Mouse (Mus musculus) right cerebral cortex, postnatal 14 days (tissue): ENCODE data around the gene Them4.
"Not testable (repeated sequence)": the region's sequence is repeated elsewhere in the genome, so short reads cannot be mapped to it uniquely, and the experiment has no call there.

Source experiments
- DNase-seq: peaks from one replicate; pipeline ENCODE4 v3.0.0; 2022

Them4 gene

GRCm38 (mm10) chr3:94309633-94310363 is at the start of gene Them4:
TSS of gene Them4 (plus strand) at chr3:94310089.
- DNase-seq, result peak; percentile 83

GRCm38 (mm10) chr3:94260598-94260997 is 49.3 kb upstream of the Them4 start:
- no peak for DNase-seq

GRCm38 (mm10) chr3:94263736-94264135 is 46.2 kb upstream of the Them4 start, which contains the start of gene Gm4778:
TSS of gene Gm4778 (plus strand) at chr3:94264036.
- not testable (repeated sequence) for DNase-seq

- DNase-seq, result no peak
Observed at GRCm38 (mm10) chr3:94275991-94276390, 33.9 kb upstream of the Them4 start.

- no peak for DNase-seq
Observed at GRCm38 (mm10) chr3:94305457-94305856, 4.4 kb upstream of the Them4 start.

GRCm38 (mm10) chr3:94306975-94307374 is 2.9 kb upstream of the Them4 start:
- no peak for DNase-seq

- DNase-seq, result no peak
Observed at GRCm38 (mm10) chr3:94310491-94310890, 602 bp downstream of the Them4 start.

GRCm38 (mm10) chr3:94310911-94311310 is 1.0 kb downstream of the Them4 start:
- no peak for DNase-seq

- no peak for DNase-seq
Observed at GRCm38 (mm10) chr3:94311376-94311775, 1.5 kb downstream of the Them4 start.

- no peak for DNase-seq
Observed at GRCm38 (mm10) chr3:94328681-94329080, 18.8 kb downstream of the Them4 start.

GRCm38 (mm10) chr3:94334442-94334841 is 24.6 kb downstream of the Them4 start:
- DNase-seq, result no peak

- no peak for DNase-seq
Observed at GRCm38 (mm10) chr3:94338522-94338921, 28.6 kb downstream of the Them4 start.

- DNase-seq, result no peak
Observed at GRCm38 (mm10) chr3:94341959-94342422, 32.1 kb downstream of the Them4 start, which contains the start of gene Them5. TSS of gene Them5 (plus strand) at chr3:94342099.

- DNase-seq, result no peak
Observed at GRCm38 (mm10) chr3:94342552-94342951, 32.7 kb downstream of the Them4 start.

- no peak for DNase-seq
Observed at GRCm38 (mm10) chr3:94344182-94344581, 34.3 kb downstream of the Them4 start.

GRCm38 (mm10) chr3:94344897-94345296 is 35.0 kb downstream of the Them4 start:
- DNase-seq, result no peak

GRCm38 (mm10) chr3:94348146-94348545 is 38.3 kb downstream of the Them4 start:
- DNase-seq, result no peak

GRCm38 (mm10) chr3:94360812-94361211 is 50.9 kb downstream of the Them4 start:
- DNase-seq, result peak; percentile 48

- no peak for DNase-seq
Observed at GRCm38 (mm10) chr3:94362138-94362537, 52.2 kb downstream of the Them4 start, which contains the start of gene C2cd4d. TSS of gene C2cd4d (plus strand) at chr3:94362438.

- peak; percentile 47 for DNase-seq
Observed at GRCm38 (mm10) chr3:94363291-94364153, 53.6 kb downstream of the Them4 start.

GRCm38 (mm10) chr3:94364154-94364526 is 54.3 kb downstream of the Them4 start:
- DNase-seq, result no peak

GRCm38 (mm10) chr3:94366761-94367160 is 56.9 kb downstream of the Them4 start:
- DNase-seq, result peak; percentile 64

- DNase-seq, result no peak
Observed at GRCm38 (mm10) chr3:94367511-94367910, 57.6 kb downstream of the Them4 start.

- no peak for DNase-seq
Observed at GRCm38 (mm10) chr3:94368631-94369030, 58.7 kb downstream of the Them4 start.
